Mouse (Mus musculus) E14TG2a.4 (cell line): Measurements from ENCODE around the gene Bglap2.

Experiments
- CTCF ChIP-seq: conservative IDR thresholded peaks from 2 replicates; pipeline ENCODE4 v1.5.1; 2014; ENCODE audit warnings: low read length
- NANOG ChIP-seq: IDR thresholded peaks from 2 replicates; pipeline ENCODE4 v1.6.1; 2014; ENCODE audit warnings: borderline replicate concordance, low read length, mixed read lengths
- POU5F1 ChIP-seq: IDR thresholded peaks from 2 replicates; pipeline ENCODE4 v1.6.1; 2014; ENCODE audit warnings: low read length, borderline replicate concordance

- TF ChIP-seq CTCF (no peak), POU5F1 (no peak), NANOG (no peak)
Observed at GRCm38 (mm10) chr3:88352907-88353306, 25.6 kb downstream of the Bglap2 start.
